In the genomic region with DNA sequence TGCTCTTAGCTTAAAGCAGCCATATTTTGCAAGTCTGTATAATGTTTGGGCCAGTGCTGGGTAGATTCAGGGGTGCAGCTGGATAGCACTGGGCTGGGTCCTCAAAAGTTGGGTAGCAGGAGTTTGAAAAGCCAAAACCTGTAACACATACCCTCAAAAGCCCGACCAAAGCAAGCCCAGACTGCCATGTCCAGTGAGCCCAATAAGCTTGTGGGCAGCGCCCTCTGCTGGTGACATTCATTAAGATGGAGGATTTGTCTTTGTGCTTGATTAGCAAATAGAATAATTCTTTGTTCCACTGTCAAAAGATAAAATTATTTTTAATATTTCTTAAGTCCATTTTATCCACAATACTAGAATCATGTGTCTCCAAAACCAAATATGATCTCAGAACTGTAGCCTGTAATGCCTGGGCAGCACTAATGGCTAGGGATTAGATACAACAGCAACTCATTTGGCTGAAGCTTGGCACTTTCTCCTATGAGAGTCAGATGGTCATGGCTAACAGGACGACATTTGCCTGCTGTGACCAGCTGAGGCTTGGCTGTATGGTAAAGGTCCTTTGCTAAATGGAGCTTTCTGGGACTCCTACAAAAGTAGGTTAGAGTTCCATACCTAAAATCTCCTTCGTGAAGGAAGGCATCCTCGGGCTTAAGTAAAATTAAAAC, we compare ENCODE assay signal across 9 mouse cellular contexts. TPM values are rescaled to one million over a fixed set of nuclear protein-coding genes. Genes with fewer than 3 reads are reported as not detected.
DNase-seq lines count a peak whose midpoint lies in the region; ATAC-seq and TF ChIP-seq lines count a peak whose summit lies in the region.
"Had no signal": no experiment of that assay in that cellular context is flagged by ENCODE, and none has a peak within 500 bp of the region (broad histone marks: within the 10 kb centered on the region; RNA-seq: fewer than 3 reads in every experiment).

No protein-coding gene starts in this region.

- peak; percentile 92 for TF ChIP-seq CTCF in brain, embryonic 14.5 days (IDR thresholded peaks at IDR 0.05; ENCODE audit: borderline replicate concordance, extremely low read depth, insufficient read depth, insufficient read length)
- TF ChIP-seq CTCF in left cerebral cortex, adult 2 months (IDR thresholded peaks at IDR 0.05) = peak; percentile 85

- peak; percentile 55 for DNase-seq in Muller cell, postnatal 12 days (ENCODE audit: inconsistent ontology term)
- peak; percentile 93 for DNase-seq in brain, embryonic 14.5 days (ENCODE audit: low read depth)
- peak; percentile 81 for DNase-seq in forebrain, embryonic 10.5 days (ENCODE audit: extremely low spot score, low spot score)
- DNase-seq in heart, postnatal 4 days = peak; percentile 89
- peak; percentile 79 to 88 for DNase-seq in left cerebral cortex, adult 2 months (ENCODE audit: extremely low spot score in 1 of 2, low spot score in 2 of 2)
- DNase-seq in midbrain, embryonic 14.5 days = peak; percentile 96
- DNase-seq in spleen, adult 12 weeks (ENCODE audit: low spot score) = peak; percentile 49

- no peak for TF ChIP-seq POLR2A in brain, embryonic 14.5 days (IDR thresholded peaks at IDR 0.05; ENCODE audit: borderline replicate concordance, extremely low read depth, insufficient read depth, insufficient read length, poor library complexity, severe bottlenecking)

- H3K9me3 ChIP-seq in forebrain, embryonic 10.5 days = no peaks in the 10 kb centered on the region
- H3K9me3 ChIP-seq in midbrain, embryonic 14.5 days (ENCODE audit: control insufficient read depth, low read length) = no peaks in the 10 kb centered on the region

- no peak overlapping the region for H3K9ac ChIP-seq in midbrain, embryonic 14.5 days (replicated peaks; ENCODE audit: low read length)

- no peaks in the 10 kb centered on the region for H3K4me1 ChIP-seq in forebrain, embryonic 10.5 days
- no peaks in the 10 kb centered on the region for H3K4me1 ChIP-seq in midbrain, embryonic 14.5 days (ENCODE audit: control insufficient read depth, insufficient read depth, low read length)

- H3K27me3 ChIP-seq in forebrain, embryonic 10.5 days (ENCODE audit: poor library complexity, severe bottlenecking) = no peaks in the 10 kb centered on the region
- H3K27me3 ChIP-seq in midbrain, embryonic 14.5 days (ENCODE audit: control insufficient read depth, insufficient read depth, low read length) = no peaks in the 10 kb centered on the region

- intact Hi-C loops in left cerebral cortex, adult 2 months (cut with DNase I) = loop anchor here (1.0 to 5.0 kb wide), 4 partner anchors 56 to 513 kb away; partner anchors contain the start of gene Tmem131

- no peak overlapping the region for H3K27ac ChIP-seq in forebrain, embryonic 10.5 days
- H3K27ac ChIP-seq in left cerebral cortex, adult 2 months = no peak overlapping the region
- H3K27ac ChIP-seq in midbrain, embryonic 14.5 days (replicated peaks; ENCODE audit: low read depth, low read length) = no peak overlapping the region
- H3K27ac ChIP-seq: macrophage had no signal

- H3K36me3 ChIP-seq in forebrain, embryonic 10.5 days (replicated peaks) = no peaks in the 10 kb centered on the region
- no peaks in the 10 kb centered on the region for H3K36me3 ChIP-seq in midbrain, embryonic 14.5 days (ENCODE audit: control insufficient read depth, insufficient read depth, low read length)

- H3K4me3 ChIP-seq in forebrain, embryonic 10.5 days = no peak overlapping the region
- no peak overlapping the region for H3K4me3 ChIP-seq in left cerebral cortex, adult 2 months
- no peak overlapping the region for H3K4me3 ChIP-seq in midbrain, embryonic 14.5 days (replicated peaks; ENCODE audit: low read depth, low read length)

- H3K4me2 ChIP-seq in midbrain, embryonic 14.5 days (ENCODE audit: low read length) = no peak overlapping the region

- peak; percentile 68 for ATAC-seq in midbrain, embryonic 14.5 days (ENCODE audit: low FRiP score, low TSS enrichment)
- ATAC-seq in activated CD4-positive, CD25-positive, alpha-beta regulatory T cell, adult 4 months = no peak

- WGBS in forebrain, embryonic 10.5 days = 44% methylated on average over 5 of the region's 5 CpGs
- 39% methylated on average over 5 of the region's 5 CpGs for WGBS in midbrain, embryonic 14.5 days

RNA-seq across cellular contexts. Expression of gene Cnga3, which starts 36.5 kb away (rescaled TPM):
- polyA plus RNA-seq in brain, embryonic 14.5 days (2012; rRNA removed) = 0.09 and 0.15 TPM in 2 replicates
- polyA plus RNA-seq in forebrain, embryonic 10.5 days (2016; fragmentation: Nextera tagmentation; extraction: Ambion mirVana) = 0.04 TPM in 1 of 2 replicates, not detected in the other
- total RNA-seq in heart, postnatal 4 days (2021) = not detected
- total RNA-seq in left cerebral cortex, adult 2 months (2021) = under 1 TPM; 0.09 to 0.16 TPM
- polyA plus RNA-seq in midbrain, embryonic 14.5 days (2014; fragmentation: Nextera tagmentation; extraction: Ambion mirVana) = 0.22 and 0.32 TPM in 2 replicates
- not detected for polyA plus RNA-seq in activated CD4-positive, CD25-positive, alpha-beta regulatory T cell, adult 4 months (2017; shearing (Covaris generic))
- polyA plus RNA-seq: macrophage had no signal

RNA-seq across cellular contexts. Expression of gene Inpp4a, which starts 48.9 kb away (rescaled TPM):
- polyA plus RNA-seq in brain, embryonic 14.5 days (2012; rRNA removed) = 34.6 and 47.3 TPM in 2 replicates
- 9.7 and 10.1 TPM in 2 replicates for polyA plus RNA-seq in forebrain, embryonic 10.5 days (2016; fragmentation: Nextera tagmentation; extraction: Ambion mirVana)
- 10 to 100 TPM; 17.2 to 18.7 TPM for total RNA-seq in heart, postnatal 4 days (2021)
- 100 to 1,000 TPM; 214 to 217 TPM for total RNA-seq in left cerebral cortex, adult 2 months (2021)
- polyA plus RNA-seq in midbrain, embryonic 14.5 days (2014; fragmentation: Nextera tagmentation; extraction: Ambion mirVana) = 68.1 and 83.4 TPM in 2 replicates
- 10 to 100 TPM; 58.0 to 60.7 TPM for polyA plus RNA-seq in activated CD4-positive, CD25-positive, alpha-beta regulatory T cell, adult 4 months (2017; shearing (Covaris generic))
